Mouse (Mus musculus): ENCODE data around the gene St5.

The St5 gene

GRCm38 (mm10) chr7:109613531-109614021 is 89.8 kb downstream of the St5 start:
- in situ Hi-C loops (cut with MboI; ENCODE audit: low sequenced_read_pairs), result loop anchor here (10.0 kb wide), 1 partner anchor 89 kb away; no protein-coding TSS in a partner anchor

DNA sequence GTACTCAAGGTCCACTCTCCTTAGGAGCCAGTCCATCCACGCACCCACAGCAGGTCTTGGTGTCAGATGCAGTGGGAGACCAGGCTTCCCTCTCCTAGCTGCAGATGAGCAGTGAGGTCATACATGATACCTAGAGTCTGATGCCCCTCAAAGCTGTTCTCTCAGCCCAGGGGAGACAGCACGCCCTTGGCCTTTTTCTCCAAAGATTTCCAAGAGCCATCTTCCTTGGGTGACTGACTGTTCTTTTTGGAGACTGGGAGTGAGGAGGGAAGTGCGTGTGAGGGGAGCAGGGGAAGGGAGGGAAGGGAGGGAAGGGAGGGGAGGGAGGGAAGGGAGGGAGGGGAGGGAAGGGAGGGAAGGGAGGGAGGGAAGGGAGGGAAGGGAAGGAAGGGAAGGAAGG is 90.4 kb downstream of the St5 start:
- in situ Hi-C loops (cut with MboI; ENCODE audit: low sequenced_read_pairs), result loop anchor here (10.0 kb wide), 1 partner anchor 88 kb away; no protein-coding TSS in a partner anchor

GRCm38 (mm10) chr7:109612531-109612930 is 90.9 kb downstream of the St5 start:
- in situ Hi-C loops (cut with MboI; ENCODE audit: low sequenced_read_pairs), result loop anchor here (10.0 kb wide), 1 partner anchor 88 kb away; no protein-coding TSS in a partner anchor

- in situ Hi-C loops (cut with MboI; ENCODE audit: low sequenced_read_pairs), result loop anchor here (10.0 kb wide), 1 partner anchor 86 kb away; no protein-coding TSS in a partner anchor
Observed at GRCm38 (mm10) chr7:109610348-109610747, 93.1 kb downstream of the St5 start.

DNA sequence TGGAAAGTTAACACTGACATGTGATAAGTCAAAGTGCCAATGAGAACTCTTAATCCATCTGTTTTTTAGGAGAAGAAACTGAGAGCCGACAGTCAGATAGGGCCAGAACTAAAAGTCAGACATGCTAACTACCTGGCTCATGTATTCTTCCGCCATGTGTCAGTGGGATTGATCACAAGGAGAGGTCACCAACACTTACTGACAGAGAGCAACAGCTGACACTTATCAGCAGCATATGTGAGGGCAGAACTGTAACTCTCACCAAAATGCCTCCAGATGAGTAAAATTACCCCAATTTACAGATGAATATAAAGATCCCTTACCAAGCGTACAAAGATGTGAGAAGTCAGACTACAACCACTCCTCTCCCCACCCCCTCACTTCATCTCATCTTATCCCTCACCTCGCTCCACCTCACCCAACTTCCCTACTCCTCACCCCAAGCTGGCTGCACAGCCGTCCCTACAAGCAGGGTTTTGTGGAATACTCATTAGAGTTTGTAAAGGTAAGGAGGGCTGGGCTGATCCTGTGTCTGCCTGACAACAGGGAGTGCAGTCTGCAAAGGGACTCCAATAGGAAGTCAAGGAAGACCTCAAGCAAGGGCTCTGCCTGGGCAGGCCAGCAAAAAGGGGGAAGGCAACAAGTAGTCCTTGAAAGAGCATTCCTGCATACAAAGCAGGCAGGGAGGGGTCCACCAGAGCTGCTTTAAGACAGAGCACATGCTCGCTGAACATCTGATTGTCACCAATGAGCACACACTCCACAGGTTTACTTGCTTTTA is 93.7 kb downstream of the St5 start:
- in situ Hi-C loops (cut with MboI; ENCODE audit: low sequenced_read_pairs), result loop anchor here (10.0 kb wide), 1 partner anchor 85 kb away; no protein-coding TSS in a partner anchor

DNA sequence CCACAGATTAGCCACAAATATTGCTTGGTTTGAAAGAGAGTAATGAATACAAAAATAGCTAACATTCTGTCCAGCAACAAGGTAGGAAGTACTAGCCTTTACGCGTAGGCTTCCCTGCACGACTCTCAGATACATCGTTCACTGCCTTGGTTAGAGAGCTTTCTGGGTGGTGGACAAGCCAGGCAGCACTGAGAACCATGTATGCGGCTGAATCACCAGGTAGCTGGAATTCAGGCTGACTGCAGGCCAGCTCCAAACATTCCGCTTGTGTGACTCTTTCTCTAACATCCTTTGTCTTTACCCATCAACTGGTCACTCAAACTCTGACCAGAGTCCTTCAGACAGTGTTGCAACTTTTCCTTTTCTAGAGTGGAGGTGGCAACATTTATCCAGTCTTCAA is 94.6 kb downstream of the St5 start:
- in situ Hi-C loops (cut with MboI; ENCODE audit: low sequenced_read_pairs), result no loop called here

GRCm38 (mm10) chr7:109606994-109607610 is 96.3 kb downstream of the St5 start:
- in situ Hi-C loops (cut with MboI; ENCODE audit: low sequenced_read_pairs), result no loop called here

DNA sequence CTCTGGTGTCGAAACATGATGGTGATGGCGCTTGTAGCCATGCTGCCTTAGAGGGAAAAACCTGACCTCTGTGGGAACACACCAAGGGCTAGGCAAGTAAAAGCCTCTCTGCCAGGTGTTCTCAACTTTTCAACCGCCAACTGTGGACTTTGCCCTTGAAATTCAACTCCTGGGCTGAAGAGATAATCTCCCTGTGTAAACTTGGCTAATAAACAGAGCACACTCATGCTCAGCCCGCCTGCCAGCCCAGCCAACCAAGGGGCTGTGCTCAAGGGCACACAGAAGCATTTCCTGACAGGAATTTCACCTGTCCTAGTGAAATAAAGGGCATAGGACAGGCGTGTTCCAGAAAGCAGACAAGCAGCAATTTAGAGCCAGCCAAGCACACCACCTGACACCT is 100.8 kb downstream of the St5 start:
- in situ Hi-C loops (cut with MboI; ENCODE audit: low sequenced_read_pairs), result no loop called here

DNA sequence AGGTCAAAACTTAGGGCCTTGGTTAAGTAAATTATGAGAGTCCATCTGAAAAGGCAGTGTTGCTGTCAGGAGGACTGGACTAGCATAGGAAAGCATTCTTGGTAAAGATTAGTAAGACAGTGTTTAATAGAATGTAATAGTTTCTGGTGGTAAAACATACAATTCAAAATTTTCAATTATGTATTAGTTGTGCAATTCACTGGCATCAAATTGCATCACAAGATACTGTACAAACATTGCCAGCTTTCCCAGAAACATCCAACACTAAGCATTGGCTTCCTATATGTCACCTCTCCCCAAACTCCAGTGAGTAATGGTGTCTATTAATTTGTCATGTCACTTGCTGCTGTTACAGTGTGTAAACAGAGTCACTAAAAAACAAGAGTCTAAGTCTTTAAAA is 101.4 kb downstream of the St5 start:
- in situ Hi-C loops (cut with MboI; ENCODE audit: low sequenced_read_pairs), result no loop called here

DNA sequence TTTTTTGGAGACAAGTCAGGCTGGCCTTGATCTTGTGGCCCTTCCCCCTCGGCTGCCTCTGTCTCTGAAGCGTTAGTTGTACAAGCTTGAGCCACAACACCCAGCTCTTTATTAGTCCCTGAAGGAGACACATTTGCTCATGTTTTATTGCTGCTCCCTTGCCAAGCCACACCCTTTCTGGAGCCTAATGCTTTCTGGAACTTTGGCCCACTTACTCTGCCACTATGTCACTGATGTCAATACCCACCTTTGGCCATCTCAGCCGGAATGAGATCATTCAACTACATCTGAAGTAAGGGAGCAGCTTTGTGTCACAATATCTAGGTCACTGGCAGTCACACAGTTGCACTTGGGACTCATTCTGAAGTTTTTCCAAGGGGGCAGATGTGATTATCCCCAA is 102.7 kb downstream of the St5 start:
- in situ Hi-C loops (cut with MboI; ENCODE audit: low sequenced_read_pairs), result no loop called here

- in situ Hi-C loops (cut with MboI; ENCODE audit: low sequenced_read_pairs), result no loop called here
Observed at GRCm38 (mm10) chr7:109599998-109600397, 103.4 kb downstream of the St5 start.

GRCm38 (mm10) chr7:109594845-109595531 is 108.4 kb downstream of the St5 start:
- in situ Hi-C loops (cut with MboI; ENCODE audit: low sequenced_read_pairs), result no loop called here

DNA sequence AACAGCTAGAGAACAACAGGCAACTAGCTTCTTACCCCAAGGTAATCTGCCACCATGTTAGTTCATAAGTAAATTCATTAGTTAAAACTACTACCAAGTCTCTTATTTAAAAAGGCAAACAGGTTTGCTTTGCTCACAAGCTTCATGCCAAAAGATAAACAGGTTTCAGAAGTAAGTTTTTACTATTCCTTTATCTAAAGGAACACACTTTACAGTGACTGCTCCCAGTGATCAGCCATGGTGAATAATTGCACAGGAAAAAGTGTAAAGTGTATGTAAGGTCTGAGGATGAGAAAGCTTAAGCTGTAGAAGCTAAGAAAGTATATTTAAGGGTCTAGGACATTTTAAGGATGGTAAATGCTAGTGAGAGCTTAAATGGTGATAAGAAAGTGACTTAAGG is 109.4 kb downstream of the St5 start:
- in situ Hi-C loops (cut with MboI; ENCODE audit: low sequenced_read_pairs), result no loop called here

DNA sequence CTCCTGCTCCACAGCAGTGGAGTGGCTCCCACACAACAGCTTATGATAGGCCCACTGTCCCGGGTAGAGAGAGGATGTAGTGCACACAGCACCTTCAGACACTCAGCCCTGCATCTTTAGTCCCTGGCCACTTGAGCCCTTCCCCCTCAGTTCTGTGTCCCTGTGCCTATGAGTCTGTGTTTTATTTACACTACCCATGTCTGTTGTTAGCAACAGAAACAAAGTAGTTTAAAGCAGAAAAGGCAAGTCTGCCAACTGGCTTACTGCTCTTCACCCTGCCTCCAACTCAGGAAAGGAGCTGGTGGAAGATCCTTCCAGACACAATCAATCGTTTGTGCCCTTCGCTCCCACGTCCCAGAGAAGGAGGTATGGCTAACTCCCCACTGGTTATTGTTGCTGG is 111.2 kb downstream of the St5 start:
- in situ Hi-C loops (cut with MboI; ENCODE audit: low sequenced_read_pairs), result no loop called here

GRCm38 (mm10) chr7:109590576-109590975 is 112.8 kb downstream of the St5 start:
- in situ Hi-C loops (cut with MboI; ENCODE audit: low sequenced_read_pairs), result no loop called here

DNA sequence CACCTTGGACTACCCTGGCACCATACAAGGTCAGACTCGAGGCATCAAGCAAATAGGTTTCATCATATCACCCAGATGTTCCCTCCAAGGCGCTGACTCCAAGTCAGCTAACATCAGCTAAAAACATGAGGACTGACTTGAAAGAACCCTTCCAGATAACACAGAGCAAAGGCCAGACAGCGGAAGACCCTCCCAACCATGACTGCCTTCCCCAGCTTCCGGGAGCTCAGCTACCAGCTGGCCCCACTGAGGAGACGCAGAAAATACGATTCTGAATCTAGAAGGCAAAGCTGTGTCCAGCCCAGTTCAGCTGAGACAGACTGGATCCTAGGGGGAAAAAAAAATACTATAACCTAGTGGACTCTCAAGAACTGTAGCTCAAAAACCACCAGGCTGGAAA is 114.4 kb downstream of the St5 start:
- in situ Hi-C loops (cut with MboI; ENCODE audit: low sequenced_read_pairs), result no loop called here

DNA sequence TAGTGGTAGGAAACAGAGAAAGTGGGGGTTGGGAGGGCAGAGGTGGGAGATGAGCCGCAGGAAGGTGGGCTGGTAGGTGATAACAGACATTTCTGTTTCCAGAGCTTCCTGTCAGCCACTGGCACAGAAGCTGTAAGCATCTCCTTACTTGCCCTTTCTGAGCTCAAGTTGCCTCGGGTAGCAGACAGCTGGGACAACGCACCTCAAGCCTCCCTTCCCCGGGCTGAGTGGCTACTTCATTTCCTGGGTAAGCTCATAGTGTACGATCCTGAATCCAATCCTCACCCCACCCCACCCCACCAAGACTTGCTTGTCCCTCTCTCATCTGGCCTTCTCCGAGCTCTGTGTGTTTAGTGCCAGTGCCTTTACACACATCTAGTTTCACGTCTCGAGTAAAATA is 115.3 kb downstream of the St5 start:
- in situ Hi-C loops (cut with MboI; ENCODE audit: low sequenced_read_pairs), result no loop called here

DNA sequence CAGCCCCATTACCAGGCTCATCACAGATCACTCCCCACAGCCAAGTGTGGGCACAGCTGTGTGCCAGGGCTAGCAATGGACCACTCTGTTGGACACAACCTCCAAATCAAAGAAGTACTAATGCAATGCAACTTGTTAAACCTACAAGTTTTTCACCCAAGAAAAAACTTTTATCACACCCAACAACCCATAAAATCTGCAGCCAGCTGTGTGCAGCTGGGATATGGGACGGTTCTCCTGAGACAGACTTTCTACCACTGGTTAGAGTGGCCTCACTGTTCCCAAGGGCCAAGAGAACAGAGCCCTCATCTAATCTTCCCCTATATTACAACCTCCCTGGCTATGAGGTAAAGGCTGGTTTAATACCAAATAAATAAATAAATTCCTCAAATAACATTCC is 118.9 kb downstream of the St5 start:
- in situ Hi-C loops (cut with MboI; ENCODE audit: low sequenced_read_pairs), result no loop called here

DNA sequence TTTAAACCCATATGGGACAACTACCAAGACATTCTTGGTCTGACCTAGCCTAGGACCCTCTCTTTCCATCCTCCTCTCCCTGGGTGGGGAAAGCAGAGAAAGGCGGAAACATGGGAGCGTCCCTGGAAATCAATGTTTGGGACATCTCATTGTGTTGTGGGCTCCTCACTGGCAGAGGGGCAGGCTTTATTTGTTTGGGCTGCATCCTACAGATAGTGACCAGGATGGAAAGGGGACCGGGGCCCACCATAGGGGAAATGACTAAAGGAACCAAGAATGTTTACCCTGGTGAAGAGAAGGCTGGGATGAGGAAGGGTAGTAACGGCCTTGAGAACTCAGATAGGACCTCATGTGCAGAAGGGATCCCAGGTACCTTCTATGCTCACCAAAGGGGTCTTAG is 122.9 kb downstream of the St5 start:
- in situ Hi-C loops (cut with MboI; ENCODE audit: low sequenced_read_pairs), result no loop called here

DNA sequence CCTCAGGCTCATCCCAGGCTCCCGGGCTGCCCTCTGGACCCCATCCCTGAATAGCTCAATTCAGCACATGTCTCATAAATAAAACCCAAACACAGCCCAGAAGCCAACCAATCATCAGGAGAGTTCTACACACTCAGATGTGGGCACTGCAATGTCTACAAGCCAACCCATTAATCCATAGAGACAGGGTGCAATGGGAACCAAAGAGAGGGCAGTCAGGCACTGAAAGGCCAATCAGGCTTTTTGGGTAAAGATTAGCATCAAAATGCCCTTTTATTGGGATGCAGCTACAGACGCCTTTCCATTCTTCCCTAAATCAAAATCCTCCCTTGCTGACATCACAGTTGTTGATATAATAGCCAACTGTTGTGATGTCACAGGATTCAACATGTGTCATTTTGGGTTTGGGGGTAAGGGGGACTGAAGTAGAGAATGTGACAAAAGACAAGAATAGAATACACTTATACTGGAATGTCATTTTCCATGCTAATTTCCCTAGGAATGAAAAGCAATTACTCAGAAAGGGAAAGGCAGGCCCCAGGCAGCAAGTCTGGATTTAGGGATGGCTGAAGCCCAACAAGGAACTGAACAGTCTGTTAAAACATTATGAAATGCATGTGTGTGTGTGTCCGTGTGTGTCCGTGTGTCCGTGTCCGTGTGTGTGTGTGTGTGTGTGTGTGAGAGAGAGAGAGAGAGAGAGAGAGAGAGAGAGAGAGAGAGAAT is 123.7 kb downstream of the St5 start:
- in situ Hi-C loops (cut with MboI; ENCODE audit: low sequenced_read_pairs), result no loop called here

Measured in CH12F3 (cell line).